Mouse (Mus musculus) megakaryocyte, adult 5-6 weeks (primary cell): ENCODE measurements around the gene Alox15. TPM values are rescaled to one million over a fixed set of nuclear protein-coding genes. Genes with fewer than 3 reads are reported as not detected.

Source experiments
- ATAC-seq: 2 replicates; pipeline ENCODE4 v1.8.0; 2016; ENCODE audit warnings: mild to moderate bottlenecking, inconsistent platforms; ENCODE audit not compliant: poor library complexity, severe bottlenecking
- total RNA-seq, 2 experiments: library from RNA; stranded (forward) in 1 of 2; stranded (reverse) in 1 of 2; fragments of 153-499, 151-499 nt in 1 of 2; fragments of 221-1000, 200-1000 nt in 1 of 2; gene quantifications; 2 replicates each; pipeline versions ENCODE4 v1.2.3 to v1.2.4; 2015 to 2017

Alox15 gene
- total RNA-seq, 2 experiments from 2014 or later, result 62.7 to 74.4 TPM

- ATAC-seq, result no peak
These were observed 38.0 kb downstream of the Alox15 start for GRCm38 (mm10) chr11:70313833-70314232.

GRCm38 (mm10) chr11:70309341-70309740 is 42.5 kb downstream of the Alox15 start:
- peak; percentile 45; the same call in 1 of the 2 replicates for ATAC-seq

GRCm38 (mm10) chr11:70308296-70308695 is 43.5 kb downstream of the Alox15 start:
- no peak for ATAC-seq

GRCm38 (mm10) chr11:70306159-70306558 is 45.7 kb downstream of the Alox15 start:
- ATAC-seq, result peak; percentile 92

GRCm38 (mm10) chr11:70302293-70302692 is 49.5 kb downstream of the Alox15 start:
- ATAC-seq, result no peak

- ATAC-seq, result no peak
These were observed 53.9 kb downstream of the Alox15 start for GRCm38 (mm10) chr11:70297836-70298454.

GRCm38 (mm10) chr11:70297405-70297804 is 54.4 kb downstream of the Alox15 start:
- ATAC-seq, result no peak

Other genes with a start within 250 kb of the Alox15 start
- gene Mgl2, start 221.7 kb downstream of the Alox15 start, total RNA-seq (2015), result 3.3 and 4.5 TPM in 2 replicates
- gene Mgl2, start 221.7 kb downstream of the Alox15 start, total RNA-seq (2017), result 3.3 and 4.5 TPM in 2 replicates
- gene Clec10a, start 195.8 kb downstream of the Alox15 start, total RNA-seq (2015), result 34.6 and 35.3 TPM in 2 replicates
- gene Clec10a, start 195.8 kb downstream of the Alox15 start, total RNA-seq (2017), result 35.5 and 36.5 TPM in 2 replicates
- not detected in 2 replicates for gene Slc16a11, start 139.3 kb downstream of the Alox15 start, total RNA-seq (2015)
- not detected in 2 replicates for gene Slc16a11, start 139.3 kb downstream of the Alox15 start, total RNA-seq (2017)
- 1.9 and 2.5 TPM in 2 replicates for gene Slc16a13, start 131.0 kb downstream of the Alox15 start, total RNA-seq (2015)
- gene Slc16a13, start 131.0 kb downstream of the Alox15 start, total RNA-seq (2017), result 2.3 and 7.7 TPM in 2 replicates
- gene Bcl6b, start 122.2 kb downstream of the Alox15 start, total RNA-seq (2015), result 0.04 and 0.27 TPM in 2 replicates
- not detected in 2 replicates for gene Bcl6b, start 122.2 kb downstream of the Alox15 start, total RNA-seq (2017)
- 74.4 and 77.6 TPM in 2 replicates for gene 0610010K14Rik, start 114.1 kb downstream of the Alox15 start, total RNA-seq (2015)
- gene 0610010K14Rik, start 114.1 kb downstream of the Alox15 start, total RNA-seq (2017), result 25.6 and 31.5 TPM in 2 replicates
- gene Gm21988, start 112.2 kb downstream of the Alox15 start, total RNA-seq (2015), result 4.0 and 5.2 TPM in 2 replicates
- gene Gm21988, start 112.2 kb downstream of the Alox15 start, total RNA-seq (2017), result 0.11 and 4.3 TPM in 2 replicates
- 221 and 238 TPM in 2 replicates for gene Rnasek, start 112.2 kb downstream of the Alox15 start, total RNA-seq (2015)
- 29.7 and 38.5 TPM in 2 replicates for gene Rnasek, start 112.2 kb downstream of the Alox15 start, total RNA-seq (2017)
- gene Alox12, start 96.7 kb downstream of the Alox15 start, total RNA-seq (2015), result not detected in 2 replicates
- gene Alox12, start 96.7 kb downstream of the Alox15 start, total RNA-seq (2017), result not detected in 2 replicates
- gene Alox12e, start 29.4 kb downstream of the Alox15 start, total RNA-seq (2015), result 0.98 and 1.5 TPM in 2 replicates
- 1.2 and 1.7 TPM in 2 replicates for gene Alox12e, start 29.4 kb downstream of the Alox15 start, total RNA-seq (2017)
- gene Pelp1, start 58.0 kb upstream of the Alox15 start, total RNA-seq (2015), result 12.1 and 13.2 TPM in 2 replicates
- gene Pelp1, start 58.0 kb upstream of the Alox15 start, total RNA-seq (2017), result 5.8 and 7.4 TPM in 2 replicates
- gene Arrb2, start 80.6 kb upstream of the Alox15 start, total RNA-seq (2015), result 140 and 157 TPM in 2 replicates
- 125 and 141 TPM in 2 replicates for gene Arrb2, start 80.6 kb upstream of the Alox15 start, total RNA-seq (2017)
- gene Med11, start 99.9 kb upstream of the Alox15 start, total RNA-seq (2015), result 42.2 and 64.0 TPM in 2 replicates
- 47.8 and 55.3 TPM in 2 replicates for gene Med11, start 99.9 kb upstream of the Alox15 start, total RNA-seq (2017)
- 0.13 TPM in 1 of 2 replicates, not detected in the other for gene Zmynd15, start 107.4 kb upstream of the Alox15 start, total RNA-seq (2015)
- gene Zmynd15, start 107.4 kb upstream of the Alox15 start, total RNA-seq (2017), result 0.04 TPM in 1 of 2 replicates, not detected in the other
- 0.84 and 1.9 TPM in 2 replicates for gene Cxcl16, start 108.0 kb upstream of the Alox15 start, total RNA-seq (2015)
- gene Cxcl16, start 108.0 kb upstream of the Alox15 start, total RNA-seq (2017), result 1.2 and 1.7 TPM in 2 replicates
- not detected in 2 replicates for gene Tm4sf5, start 153.2 kb upstream of the Alox15 start, total RNA-seq (2015)
- not detected in 2 replicates for gene Tm4sf5, start 153.2 kb upstream of the Alox15 start, total RNA-seq (2017)
- not detected in 2 replicates for gene Vmo1, start 162.6 kb upstream of the Alox15 start, total RNA-seq (2015)
- not detected in 2 replicates for gene Vmo1, start 162.6 kb upstream of the Alox15 start, total RNA-seq (2017)
- not detected in 2 replicates for gene Gltpd2, start 167.2 kb upstream of the Alox15 start, total RNA-seq (2015)
- gene Gltpd2, start 167.2 kb upstream of the Alox15 start, total RNA-seq (2017), result not detected in 2 replicates
- gene Psmb6, start 173.3 kb upstream of the Alox15 start, total RNA-seq (2015), result 112 and 144 TPM in 2 replicates
- gene Psmb6, start 173.3 kb upstream of the Alox15 start, total RNA-seq (2017), result 182 and 211 TPM in 2 replicates
- gene Gm40193, start 180.9 kb upstream of the Alox15 start, total RNA-seq (2015), result not detected in 2 replicates
- not detected in 2 replicates for gene Gm40193, start 180.9 kb upstream of the Alox15 start, total RNA-seq (2017)
- gene Pld2, start 188.0 kb upstream of the Alox15 start, total RNA-seq (2015), result 6.3 and 6.5 TPM in 2 replicates
- 7.3 and 11.1 TPM in 2 replicates for gene Pld2, start 188.0 kb upstream of the Alox15 start, total RNA-seq (2017)
- gene Mink1, start 210.8 kb upstream of the Alox15 start, total RNA-seq (2015), result 20.6 and 21.3 TPM in 2 replicates
- gene Mink1, start 210.8 kb upstream of the Alox15 start, total RNA-seq (2017), result 12.7 and 17.5 TPM in 2 replicates